Mouse (Mus musculus): Measurements from ENCODE around the gene Sat1. TPM values are rescaled to one million over a fixed set of nuclear protein-coding genes. Genes with fewer than 3 reads are reported as not detected.
"Not testable (repeated sequence)": the region's sequence is repeated elsewhere in the genome, so short reads cannot be mapped to it uniquely, and the experiment has no call there.

Gene Sat1
- polyA plus RNA-seq, 1 experiment: 90.1 TPM

DNA sequence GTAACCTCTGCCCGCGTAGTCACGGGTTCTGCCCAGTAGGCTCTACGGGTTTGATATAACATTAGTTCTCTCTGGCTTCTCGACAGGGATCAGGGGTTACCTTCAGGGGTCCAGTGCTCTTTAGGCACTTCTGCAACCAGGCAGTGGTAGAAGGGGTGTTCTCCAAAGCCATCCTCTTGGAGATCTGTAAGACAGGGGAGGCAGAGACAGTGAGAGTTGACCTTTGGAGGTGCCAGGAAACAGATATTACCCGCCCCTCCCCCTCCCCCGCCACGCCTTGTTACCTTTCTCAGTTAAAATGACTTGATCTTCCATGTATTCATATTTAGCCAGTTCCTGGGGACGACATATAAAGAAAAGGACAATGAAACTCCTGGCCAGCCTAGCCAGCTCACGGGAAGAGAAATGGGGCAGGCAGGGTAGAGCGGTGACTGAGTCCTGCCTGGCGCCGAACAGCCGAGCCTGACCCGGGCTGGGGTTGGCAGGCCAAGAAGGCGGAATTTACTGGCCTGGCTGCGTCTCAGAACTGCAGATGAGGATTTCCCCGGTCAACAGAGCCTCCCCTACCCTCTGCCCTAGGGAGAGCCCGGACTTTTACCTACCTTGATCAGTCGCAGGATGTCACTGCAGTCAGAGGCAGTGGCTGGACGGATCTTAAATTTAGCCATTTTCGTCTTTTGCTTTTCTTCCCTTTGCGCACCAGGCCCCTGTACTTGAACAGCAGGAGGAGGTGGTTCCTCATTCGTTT, 574 bp downstream of the Sat1 start:
- Histone ChIP-seq H3K9ac (ENCODE audit: low read depth, poor library complexity, severe bottlenecking) (peak overlapping the region; percentile 51), H3K4me3 (ENCODE audit: low read depth, low read length) (peak overlapping the region; percentile 70), H3K4me1 (ENCODE audit: control insufficient read depth, insufficient read depth, low read length) (no peaks in the 10 kb centered on the region), H3K27me3 (ENCODE audit: control insufficient read depth, insufficient read depth, low read length, poor library complexity, severe bottlenecking) (no peaks in the 10 kb centered on the region), H3K27ac (ENCODE audit: insufficient read depth, low read length) (no peak overlapping the region), H3K36me3 (ENCODE audit: control insufficient read depth, insufficient read depth, low read length, poor library complexity, severe bottlenecking) (peaks cover 3% of the 10 kb centered on the region; the same call in 1 of the 2 replicates), H3K9me3 (replicated peaks; ENCODE audit: control insufficient read depth, insufficient read depth, low read length, poor library complexity, severe bottlenecking) (no peaks in the 10 kb centered on the region)
- TF ChIP-seq CTCF (IDR thresholded peaks at IDR 0.05; ENCODE audit: low read depth, low read length) (no peak), EP300 (IDR thresholded peaks at IDR 0.05; ENCODE audit: insufficient read depth, low read depth, low read length) (no peak), POLR2A (IDR thresholded peaks at IDR 0.05; ENCODE audit: insufficient read depth, low read length) (no peak)

DNA sequence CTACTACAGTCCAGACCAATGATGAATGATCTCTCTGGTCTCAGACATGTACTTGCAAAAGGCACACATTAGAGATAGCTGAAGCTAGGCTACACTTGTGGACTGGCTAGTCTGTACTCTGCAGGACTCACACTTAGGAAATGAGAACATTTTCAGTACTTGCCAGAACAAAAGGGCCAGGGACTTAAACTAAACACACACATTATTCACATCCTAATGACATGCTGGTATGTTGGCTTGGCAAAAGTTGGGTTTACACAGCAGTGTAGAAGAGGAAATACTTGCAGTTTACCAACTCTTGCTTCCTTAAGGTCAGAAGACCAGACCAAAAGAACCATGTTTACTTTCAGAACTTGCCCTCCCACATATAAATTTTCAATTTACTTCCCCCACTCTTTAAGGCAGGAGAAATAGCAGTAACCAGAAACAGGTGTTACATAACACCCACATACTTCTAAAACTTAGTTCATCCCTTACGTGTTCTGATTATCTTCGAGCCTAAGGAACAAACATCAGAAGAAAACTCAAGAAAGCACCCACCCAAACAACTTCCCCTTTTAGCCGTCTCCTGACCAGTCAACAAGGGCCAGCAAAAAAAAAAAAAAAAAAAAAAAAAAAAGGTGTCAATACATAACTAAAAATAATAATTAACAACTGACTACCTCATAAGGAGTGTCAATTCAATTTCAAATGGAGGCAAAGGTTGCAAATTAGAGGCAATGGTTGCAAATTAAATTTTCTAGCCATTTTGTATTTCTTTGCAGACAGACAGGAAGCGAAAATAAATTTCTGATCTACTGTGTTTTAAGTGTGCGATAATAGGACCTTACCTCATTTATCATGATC, 1.7 kb downstream of the Sat1 start:
- Histone ChIP-seq H3K9me3 (replicated peaks; ENCODE audit: control insufficient read depth, insufficient read depth, low read length, poor library complexity, severe bottlenecking) (no peaks in the 10 kb centered on the region), H3K27me3 (ENCODE audit: control insufficient read depth, insufficient read depth, low read length, poor library complexity, severe bottlenecking) (no peaks in the 10 kb centered on the region), H3K4me1 (ENCODE audit: control insufficient read depth, insufficient read depth, low read length) (no peaks in the 10 kb centered on the region), H3K9ac (ENCODE audit: low read depth, poor library complexity, severe bottlenecking) (no peak overlapping the region), H3K27ac (ENCODE audit: insufficient read depth, low read length) (no peak overlapping the region), H3K36me3 (ENCODE audit: control insufficient read depth, insufficient read depth, low read length, poor library complexity, severe bottlenecking) (peaks cover 3% of the 10 kb centered on the region; the same call in 1 of the 2 replicates), H3K4me3 (ENCODE audit: low read depth, low read length) (no peak overlapping the region)
- TF ChIP-seq POLR2A (IDR thresholded peaks at IDR 0.05; ENCODE audit: insufficient read depth, low read length) (no peak), EP300 (IDR thresholded peaks at IDR 0.05; ENCODE audit: insufficient read depth, low read depth, low read length) (no peak), CTCF (IDR thresholded peaks at IDR 0.05; ENCODE audit: low read depth, low read length) (no peak)

DNA sequence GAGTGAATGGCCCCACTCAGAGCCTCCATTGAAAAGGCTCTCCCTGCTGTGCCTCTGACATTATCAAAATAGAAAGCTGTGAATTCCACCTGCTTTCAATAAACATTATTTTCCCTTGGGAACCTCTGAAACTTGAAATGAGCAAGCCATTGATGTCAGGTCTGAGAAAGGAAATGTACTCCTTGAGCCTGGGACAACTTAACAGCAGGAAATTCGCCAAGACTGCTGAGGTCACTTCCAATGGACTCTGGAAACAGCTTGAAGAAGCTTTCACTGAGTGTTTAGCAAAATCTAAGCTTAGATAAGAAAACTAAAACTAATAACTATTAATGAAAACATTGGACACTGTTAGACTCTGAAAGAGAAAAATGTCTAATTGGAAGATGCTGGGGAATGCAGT, 7.6 kb downstream of the Sat1 start:
- no peaks in the 10 kb centered on the region for H3K4me1 ChIP-seq (ENCODE audit: control insufficient read depth, insufficient read depth, low read length)
- H3K36me3 ChIP-seq (ENCODE audit: control insufficient read depth, insufficient read depth, low read length, poor library complexity, severe bottlenecking): peaks cover 3% of the 10 kb centered on the region; the same call in 1 of the 2 replicates
- no peaks in the 10 kb centered on the region for H3K27me3 ChIP-seq (ENCODE audit: control insufficient read depth, insufficient read depth, low read length, poor library complexity, severe bottlenecking)
- no peak for TF ChIP-seq CTCF (IDR thresholded peaks at IDR 0.05; ENCODE audit: low read depth, low read length)
- TF ChIP-seq POLR2A (IDR thresholded peaks at IDR 0.05; ENCODE audit: insufficient read depth, low read length): no peak
- TF ChIP-seq EP300 (IDR thresholded peaks at IDR 0.05; ENCODE audit: insufficient read depth, low read depth, low read length): no peak
- no peaks in the 10 kb centered on the region for H3K9me3 ChIP-seq (replicated peaks; ENCODE audit: control insufficient read depth, insufficient read depth, low read length, poor library complexity, severe bottlenecking)
- H3K27ac ChIP-seq (ENCODE audit: insufficient read depth, low read length): no peak overlapping the region
- no peak overlapping the region for H3K4me3 ChIP-seq (ENCODE audit: low read depth, low read length)
- H3K9ac ChIP-seq (ENCODE audit: low read depth, poor library complexity, severe bottlenecking): no peak overlapping the region

DNA sequence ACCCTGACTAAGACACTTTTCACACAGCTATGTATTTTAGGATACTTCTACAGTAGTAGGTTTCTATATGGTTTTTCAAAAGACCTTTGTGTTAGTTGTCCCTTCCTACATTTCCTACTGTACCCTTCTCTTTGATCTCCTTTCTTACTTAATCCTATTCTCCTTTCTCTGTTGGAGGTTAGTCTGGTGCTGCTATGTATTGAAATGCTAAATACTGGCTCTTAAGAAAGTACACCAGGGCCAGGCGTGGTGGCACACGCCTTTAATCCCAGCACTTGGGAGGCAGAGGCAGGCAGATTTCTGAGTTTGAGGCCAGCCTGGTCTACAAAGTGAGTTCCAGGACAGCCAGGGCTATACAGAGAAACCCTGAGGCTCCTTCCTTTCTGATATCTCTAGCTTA, 10.8 kb downstream of the Sat1 start:
- not testable (repeated sequence) for H3K9me3 ChIP-seq (replicated peaks; ENCODE audit: control insufficient read depth, insufficient read depth, low read length, poor library complexity, severe bottlenecking); H3K27ac ChIP-seq (ENCODE audit: insufficient read depth, low read length); H3K27me3 ChIP-seq (ENCODE audit: control insufficient read depth, insufficient read depth, low read length, poor library complexity, severe bottlenecking); H3K4me1 ChIP-seq (ENCODE audit: control insufficient read depth, insufficient read depth, low read length); H3K36me3 ChIP-seq (ENCODE audit: control insufficient read depth, insufficient read depth, low read length, poor library complexity, severe bottlenecking); H3K9ac ChIP-seq (ENCODE audit: low read depth, poor library complexity, severe bottlenecking); H3K4me3 ChIP-seq (ENCODE audit: low read depth, low read length)

DNA sequence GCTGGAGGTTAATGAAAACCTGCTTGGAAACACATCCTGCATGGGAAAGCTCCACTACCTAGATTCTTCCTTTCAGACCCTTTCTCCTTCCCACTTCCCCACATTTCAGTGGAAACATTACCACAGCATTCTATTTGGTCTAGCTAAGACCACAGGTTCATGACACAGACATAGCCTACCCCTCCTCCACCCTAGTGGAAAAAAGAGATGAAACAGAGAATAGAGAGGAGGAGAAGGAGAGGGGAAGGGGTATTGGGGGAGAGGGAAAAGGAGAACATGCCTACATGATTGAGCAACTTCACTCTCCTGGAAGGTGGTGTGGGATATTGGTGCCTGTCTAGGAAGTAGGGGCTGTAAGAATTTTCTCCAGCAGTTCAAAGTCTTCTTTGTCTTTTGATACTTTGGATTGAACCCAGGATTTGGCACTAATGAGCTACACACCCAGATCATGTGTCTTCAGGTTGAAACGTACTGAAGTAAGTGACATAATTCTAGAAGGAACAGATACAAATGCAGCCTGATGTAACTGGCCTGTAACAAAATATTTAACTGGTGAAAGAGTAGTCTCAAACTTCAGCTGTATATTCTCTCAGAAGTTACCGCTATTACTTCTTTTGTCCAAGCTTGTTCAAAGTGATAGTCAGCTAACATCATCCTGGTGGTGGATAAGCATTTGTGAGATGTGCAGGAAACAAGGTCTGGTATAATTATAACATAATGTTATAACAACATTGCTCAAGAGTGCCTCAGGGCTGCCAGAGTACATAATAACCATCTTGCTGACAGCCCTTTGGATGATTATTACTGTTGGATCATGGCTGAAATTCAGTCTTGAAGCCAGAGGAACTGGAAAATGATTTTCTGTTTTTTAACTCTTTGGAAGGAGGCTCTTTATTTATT, 13.6 kb downstream of the Sat1 start:
- no peaks in the 10 kb centered on the region for H3K9me3 ChIP-seq (replicated peaks; ENCODE audit: control insufficient read depth, insufficient read depth, low read length, poor library complexity, severe bottlenecking)
- H3K9ac ChIP-seq (ENCODE audit: low read depth, poor library complexity, severe bottlenecking): no peak overlapping the region
- H3K27ac ChIP-seq (ENCODE audit: insufficient read depth, low read length): no peak overlapping the region
- no peaks in the 10 kb centered on the region for H3K36me3 ChIP-seq (ENCODE audit: control insufficient read depth, insufficient read depth, low read length, poor library complexity, severe bottlenecking)
- no peaks in the 10 kb centered on the region for H3K27me3 ChIP-seq (ENCODE audit: control insufficient read depth, insufficient read depth, low read length, poor library complexity, severe bottlenecking)
- no peak for TF ChIP-seq POLR2A (IDR thresholded peaks at IDR 0.05; ENCODE audit: insufficient read depth, low read length)
- TF ChIP-seq EP300 (IDR thresholded peaks at IDR 0.05; ENCODE audit: insufficient read depth, low read depth, low read length): no peak
- TF ChIP-seq CTCF (IDR thresholded peaks at IDR 0.05; ENCODE audit: low read depth, low read length): no peak
- no peaks in the 10 kb centered on the region for H3K4me1 ChIP-seq (ENCODE audit: control insufficient read depth, insufficient read depth, low read length)
- H3K4me3 ChIP-seq (ENCODE audit: low read depth, low read length): no peak overlapping the region

Data from ES-Bruce4 (cell line).